Mouse (Mus musculus) hindbrain, postnatal 0 days (tissue): ENCODE results near the gene Atrnl1. TPM values are rescaled to one million over a fixed set of nuclear protein-coding genes. Genes with fewer than 3 reads are reported as not detected.

Source experiments
- ATAC-seq: fragments of 200-750 bp; cut with Nextera tagmentation; 2 replicates; pipeline ENCODE4 v1.8.0; 2017; ENCODE audit warnings: mild to moderate bottlenecking, moderate TSS enrichment, moderate library complexity
- DNase-seq: peaks from one replicate; pipeline ENCODE4 v3.0.0-alpha.2; 2015; ENCODE audit warnings: low spot score
- H3K27ac ChIP-seq: fragments of 300-500 bp; sonication (generic); 2 replicates; pipeline ENCODE4 v1.5.1; 2014; ENCODE audit warnings: mild to moderate bottlenecking
- H3K27me3 ChIP-seq: fragments of 300-500 bp; sonication (generic); 2 replicates; pipeline ENCODE4 v1.6.1; 2014; ENCODE audit warnings: low read length, mixed read lengths; ENCODE audit not compliant: insufficient read depth
- H3K36me3 ChIP-seq: fragments of 300-500 bp; sonication (generic); 2 replicates; pipeline ENCODE4 v1.6.1; 2014; ENCODE audit warnings: low read length, mixed read lengths; ENCODE audit not compliant: insufficient read depth
- H3K4me1 ChIP-seq: fragments of 300-500 bp; sonication (generic); 2 replicates; pipeline ENCODE4 v1.6.1; 2014; ENCODE audit warnings: antibody characterized with exemption, low read length, mixed read lengths; ENCODE audit not compliant: insufficient read depth
- H3K4me2 ChIP-seq: fragments of 300-500 bp; sonication (generic); 2 replicates; pipeline ENCODE4 v1.6.1; 2014; ENCODE audit warnings: low read depth, mild to moderate bottlenecking, low read length, moderate library complexity, mixed read lengths
- H3K4me3 ChIP-seq: fragments of 300-500 bp; sonication (generic); 2 replicates; pipeline ENCODE4 v1.5.1; 2014; ENCODE audit warnings: low read length
- H3K9ac ChIP-seq: fragments of 300-500 bp; sonication (generic); replicated peaks from 2 replicates; pipeline ENCODE4 v1.6.1; 2014; ENCODE audit warnings: mild to moderate bottlenecking, low read length, moderate library complexity, mixed read lengths
- H3K9me3 ChIP-seq: fragments of 300-500 bp; sonication (generic); 2 replicates; pipeline ENCODE4 v1.6.1; 2016; ENCODE audit warnings: low read length, mixed read lengths
- CTCF ChIP-seq: IDR thresholded peaks from 2 replicates; pipeline ENCODE4 v1.5.1; 2016; ENCODE audit warnings: antibody characterized with exemption, control low read depth, low read depth
- WGBS: fragments of 180-500 bp; shearing (Covaris S2); extraction: QIAGEN DNeasy Blood & Tissue Kit; methylation state at CpG from one replicate; pipeline ENCODE4 v1.1.7; 2014; 5-methylcytosine and 5-hydroxymethylcytosine counted together
- polyA plus RNA-seq: library from polyadenylated mRNA; unstranded; fragments of >200 nt; fragmentation: Nextera tagmentation; extraction: Ambion mirVana; gene quantifications from 2 replicates; pipeline ENCODE4 v1.2.1, GENCODE M21; 2015
- total RNA-seq: library from RNA; depleted of rRNA; stranded (reverse); fragments of >200 nt; gene quantifications from 2 replicates; pipeline ENCODE4 v1.2.3, GENCODE M21; 2014

Atrnl1 gene
- total and polyA plus RNA-seq, 2 experiments from 2014 or later = 4.4 to 46.0 TPM

GRCm38 (mm10) chr19:57890954-57891353, 280.1 kb downstream of the Atrnl1 start:
- no peak for TF ChIP-seq CTCF
- Histone ChIP-seq H3K27ac (no peak overlapping the region), H3K27me3 (no peaks in the 10 kb centered on the region), H3K4me3 (no peak overlapping the region), H3K4me1 (no peaks in the 10 kb centered on the region), H3K9ac (no peak overlapping the region), H3K36me3 (no peaks in the 10 kb centered on the region), H3K9me3 (no peaks in the 10 kb centered on the region), H3K4me2 (no peak overlapping the region)
- WGBS = 42% methylated on average over 3 of the region's 3 CpGs
- ATAC-seq (no peak), DNase-seq (no peak)

GRCm38 (mm10) chr19:57894191-57894590, 283.4 kb downstream of the Atrnl1 start:
- TF ChIP-seq CTCF = no peak
- DNase-seq (no peak), ATAC-seq (no peak)
- Histone ChIP-seq H3K4me2 (no peak overlapping the region), H3K4me3 (no peak overlapping the region), H3K9ac (no peak overlapping the region), H3K27ac (no peak overlapping the region), H3K36me3 (no peaks in the 10 kb centered on the region), H3K4me1 (no peaks in the 10 kb centered on the region), H3K9me3 (no peaks in the 10 kb centered on the region), H3K27me3 (no peaks in the 10 kb centered on the region)
- 61% methylated on average over 1 of the region's 1 CpGs for WGBS

GRCm38 (mm10) chr19:57900037-57900436, 289.2 kb downstream of the Atrnl1 start:
- H3K4me2 ChIP-seq = no peak overlapping the region
- H3K9me3 ChIP-seq = no peaks in the 10 kb centered on the region
- peak; percentile 65 for DNase-seq
- ATAC-seq = no peak
- H3K4me3 ChIP-seq = no peak overlapping the region
- peak; percentile 67 for TF ChIP-seq CTCF
- H3K4me1 ChIP-seq = no peaks in the 10 kb centered on the region
- no peak overlapping the region for H3K27ac ChIP-seq
- H3K27me3 ChIP-seq = no peaks in the 10 kb centered on the region
- 73% methylated on average over 1 of the region's 1 CpGs for WGBS
- no peaks in the 10 kb centered on the region for H3K36me3 ChIP-seq
- H3K9ac ChIP-seq = no peak overlapping the region

DNA sequence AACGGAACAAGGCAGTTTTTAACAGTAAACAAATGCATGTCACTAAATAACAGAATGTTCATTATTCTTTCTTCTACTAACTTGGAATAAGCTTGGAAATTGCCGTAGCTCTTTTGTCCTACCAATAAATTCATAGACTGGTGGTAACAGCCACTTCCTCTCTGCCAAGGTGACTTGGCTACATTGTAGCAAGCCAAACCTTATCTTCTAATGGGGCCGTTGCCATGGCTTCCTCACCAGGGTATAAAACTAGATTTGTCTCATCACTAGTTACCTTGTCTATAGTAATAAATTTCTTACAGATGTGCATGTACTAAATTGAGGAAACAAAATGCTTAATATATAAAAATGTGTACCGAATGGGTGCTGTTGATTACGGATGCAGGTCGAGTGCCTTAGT, 298.6 kb downstream of the Atrnl1 start:
- no peak overlapping the region for H3K4me3 ChIP-seq
- H3K36me3 ChIP-seq = no peaks in the 10 kb centered on the region
- no peak overlapping the region for H3K9ac ChIP-seq
- TF ChIP-seq CTCF = no peak
- ATAC-seq (no peak), DNase-seq (no peak)
- no peaks in the 10 kb centered on the region for H3K4me1 ChIP-seq
- no peak overlapping the region for H3K27ac ChIP-seq
- no peaks in the 10 kb centered on the region for H3K9me3 ChIP-seq
- WGBS = 85% methylated on average over 6 of the region's 6 CpGs
- no peaks in the 10 kb centered on the region for H3K27me3 ChIP-seq
- H3K4me2 ChIP-seq = no peak overlapping the region

- Histone ChIP-seq H3K4me1 (no peaks in the 10 kb centered on the region), H3K4me2 (no peak overlapping the region), H3K27ac (no peak overlapping the region), H3K4me3 (no peak overlapping the region), H3K27me3 (no peaks in the 10 kb centered on the region), H3K36me3 (no peaks in the 10 kb centered on the region), H3K9ac (no peak overlapping the region), H3K9me3 (no peaks in the 10 kb centered on the region)
- DNase-seq (no peak), ATAC-seq (no peak)
- 95% methylated on average over 6 of the region's 6 CpGs for WGBS
- TF ChIP-seq CTCF = no peak
Measured at GRCm38 (mm10) chr19:57910650-57911049, 299.8 kb downstream of the Atrnl1 start.

GRCm38 (mm10) chr19:57916325-57916724, 305.5 kb downstream of the Atrnl1 start:
- ATAC-seq = no peak

GRCm38 (mm10) chr19:57922991-57923390, 312.2 kb downstream of the Atrnl1 start:
- H3K9ac ChIP-seq = no peak overlapping the region
- no peak overlapping the region for H3K4me3 ChIP-seq
- no peak for TF ChIP-seq CTCF
- no peaks in the 10 kb centered on the region for H3K27me3 ChIP-seq
- WGBS = 70% methylated on average over 5 of the region's 5 CpGs
- peaks cover 4% of the 10 kb centered on the region; the same call in 1 of the 2 replicates for H3K4me1 ChIP-seq
- ATAC-seq = no peak
- no peaks in the 10 kb centered on the region for H3K9me3 ChIP-seq
- H3K4me2 ChIP-seq = no peak overlapping the region
- DNase-seq = no peak
- no peak overlapping the region for H3K27ac ChIP-seq
- no peaks in the 10 kb centered on the region for H3K36me3 ChIP-seq

More at GRCm38 (mm10) chr19:57916325-57916724, 305.5 kb downstream of the Atrnl1 start:
- H3K27ac ChIP-seq = no peak overlapping the region
- H3K4me1 ChIP-seq = no peaks in the 10 kb centered on the region
- H3K4me2 ChIP-seq = no peak overlapping the region
- no peaks in the 10 kb centered on the region for H3K27me3 ChIP-seq
- no peaks in the 10 kb centered on the region for H3K36me3 ChIP-seq
- DNase-seq = peak; percentile 70
- TF ChIP-seq CTCF = peak; percentile 64
- H3K9ac ChIP-seq = no peak overlapping the region
- 68% methylated on average over 6 of the region's 6 CpGs for WGBS
- no peak overlapping the region for H3K4me3 ChIP-seq
- H3K9me3 ChIP-seq = no peaks in the 10 kb centered on the region
